29 mouse cellular contexts compared by ENCODE assay signal in genomic region chr11:97905540-97905939, GRCm38 (mm10). TPM values are rescaled to one million over a fixed set of nuclear protein-coding genes. Genes with fewer than 3 reads are reported as not detected.
A peak's percentile ranks its signal among the peaks of the same experiment; 100 is the strongest.
DNase-seq lines count a peak whose midpoint lies in the region; ATAC-seq and TF ChIP-seq lines count a peak whose summit lies in the region.
"Had no signal": no experiment of that assay in that cellular context is flagged by ENCODE, and none has a peak within 500 bp of the region (broad histone marks: within the 10 kb centered on the region; RNA-seq: fewer than 3 reads in every experiment).

No protein-coding gene starts in this region.

- no peak overlapping the region for H3K4me3 ChIP-seq in gastrocnemius, adult 2 months
- no peak overlapping the region for H3K4me3 ChIP-seq in MEL (ENCODE audit: control insufficient read depth in 1 of 2, insufficient read depth in 1 of 2, low read depth in 2 of 2, low read length in 2 of 2)
- no peak overlapping the region for H3K4me3 ChIP-seq in hindbrain, embryonic 11.5 days (ENCODE audit: low read depth, low read length)
- H3K4me3 ChIP-seq: forebrain, embryonic 10.5 days; heart, adult 2 months; heart, embryonic 10.5 days; heart, embryonic 13.5 days; hindbrain, embryonic 13.5 days had no signal

- intact Hi-C loops in gastrocnemius, adult 2 months (cut with DNase I) = no loop called here

- no peak for TF ChIP-seq EP300 in MEL (IDR thresholded peaks at IDR 0.05; ENCODE audit: low read depth in 1 of 2, low read length in 2 of 2)

- WGBS in hindbrain, embryonic 11.5 days = 95% methylated on average over 2 of the region's 2 CpGs

- no peak for DNase-seq in gastrocnemius, adult 2 months
- no peak for DNase-seq in gastrocnemius, adult 18-20 months (ENCODE audit: low spot score)
- DNase-seq in CD8-positive naive resting alpha-beta T cell, adult 2 months (ENCODE audit: low read depth in 2 of 2, low spot score in 2 of 2) = peak; percentile 27 to 46
- DNase-seq in MEL (ENCODE audit: low read depth, low spot score) (no peak), liver (no peak)
- DNase-seq in naive thymus-derived CD4-positive, alpha-beta T cell, adult 2 months (ENCODE audit: low read depth) = peak; percentile 74
- no peak for DNase-seq in hindbrain, embryonic 11.5 days (ENCODE audit: low spot score)
- DNase-seq: adrenal gland, adult 8-10 months; adrenal gland, postnatal 25 days; B cell, adult 2 months; cerebellum, adult 11-12 months; cerebellum, adult 9-10 months; cerebellum, postnatal 14 days; forebrain, postnatal 0 days; gastrocnemius, postnatal 10 days; gastrocnemius, postnatal 36 days; heart, adult 2 months; heart, postnatal 14 days; heart, postnatal 4 days had no signal

- peaks cover 0 to 2% of the 10 kb centered on the region in 2 experiments; a peak in 1 of 4 replicates for H3K4me1 ChIP-seq in MEL (ENCODE audit: control insufficient read depth in 1 of 2, insufficient read depth in 2 of 2, low read length in 2 of 2)
- H3K4me1 ChIP-seq in hindbrain, embryonic 11.5 days (replicated peaks; ENCODE audit: control insufficient read depth, insufficient read depth, low read length) = no peaks in the 10 kb centered on the region
- H3K4me1 ChIP-seq: heart, embryonic 13.5 days; hindbrain, embryonic 13.5 days had no signal

- H3K9me3 ChIP-seq in MEL (replicated peaks; ENCODE audit: insufficient read depth, low read length) = no peaks in the 10 kb centered on the region
- no peaks in the 10 kb centered on the region for H3K9me3 ChIP-seq in hindbrain, embryonic 11.5 days (ENCODE audit: control insufficient read depth, low read length)
- H3K9me3 ChIP-seq: forebrain, embryonic 10.5 days; G1E; heart, embryonic 10.5 days; heart, embryonic 13.5 days; hindbrain, embryonic 13.5 days had no signal

- no peak overlapping the region for H3K4me2 ChIP-seq in hindbrain, embryonic 11.5 days (replicated peaks; ENCODE audit: low read depth, low read length)
- H3K4me2 ChIP-seq: heart, embryonic 13.5 days; hindbrain, embryonic 13.5 days had no signal

- ATAC-seq in hindbrain, embryonic 11.5 days (ENCODE audit: low FRiP score) = no peak
- ATAC-seq: activated CD4-positive, CD25-positive, alpha-beta regulatory T cell, adult 4 months; forebrain, embryonic 14.5 days; forebrain, postnatal 0 days; hindbrain, embryonic 16.5 days; inflammation-experienced regulatory T-cells, adult 6 months; intestine, embryonic 16.5 days had no signal

- peak overlapping the region; percentile 63 for H3K27ac ChIP-seq in gastrocnemius, adult 2 months
- H3K27ac ChIP-seq in MEL (ENCODE audit: control insufficient read depth, low read depth, low read length) = no peak overlapping the region
- no peak overlapping the region for H3K27ac ChIP-seq in hindbrain, embryonic 11.5 days (ENCODE audit: low read depth, low read length)
- H3K27ac ChIP-seq: forebrain, embryonic 10.5 days; heart, adult 2 months; heart, embryonic 10.5 days; heart, embryonic 13.5 days; hindbrain, embryonic 13.5 days had no signal

- no peak for TF ChIP-seq POLR2A in MEL (IDR thresholded peaks at IDR 0.05; ENCODE audit: control insufficient read depth in 1 of 2, insufficient read depth in 1 of 2, low read depth in 1 of 2, low read length in 2 of 2, poor library complexity in 1 of 2)

- no peak for TF ChIP-seq RAD21 in MEL (IDR thresholded peaks at IDR 0.05; ENCODE audit: low read depth, low read length)

- no peaks in the 10 kb centered on the region for H3K27me3 ChIP-seq in MEL (ENCODE audit: control insufficient read depth in 1 of 2, insufficient read depth in 2 of 2, low read length in 2 of 2)
- no peaks in the 10 kb centered on the region for H3K27me3 ChIP-seq in hindbrain, embryonic 11.5 days (ENCODE audit: control insufficient read depth, insufficient read depth, low read length)

- no peak for TF ChIP-seq CTCF in gastrocnemius, adult 2 months (IDR thresholded peaks at IDR 0.05)
- TF ChIP-seq CTCF in MEL (IDR thresholded peaks at IDR 0.05 in 2 of 3, conservative IDR thresholded peaks at IDR 0.05 in 1 of 3; ENCODE audit: control insufficient read depth in 1 of 3, insufficient read depth in 1 of 3, low read depth in 2 of 3, low read length in 3 of 3, poor library complexity in 1 of 3, severe bottlenecking in 1 of 3) = no peak

- H3K36me3 ChIP-seq in MEL (ENCODE audit: control insufficient read depth in 1 of 2, insufficient read depth in 2 of 2, low read length in 2 of 2) = no peaks in the 10 kb centered on the region; a peak in 1 of 4 replicates
- H3K36me3 ChIP-seq in hindbrain, embryonic 11.5 days (ENCODE audit: control insufficient read depth, insufficient read depth, low read length) = no peaks in the 10 kb centered on the region
- H3K36me3 ChIP-seq: forebrain, embryonic 10.5 days; G1E; heart, embryonic 10.5 days; heart, embryonic 13.5 days; hindbrain, embryonic 13.5 days had no signal

- H3K79me2 ChIP-seq in MEL (ENCODE audit: control insufficient read depth, insufficient read depth, low read length, poor library complexity) = no peaks in the 10 kb centered on the region

- H3K9ac ChIP-seq in MEL (ENCODE audit: control insufficient read depth, low read depth, low read length, poor library complexity, severe bottlenecking) = no peak overlapping the region
- no peak overlapping the region for H3K9ac ChIP-seq in hindbrain, embryonic 11.5 days (ENCODE audit: low read depth, low read length)
- H3K9ac ChIP-seq: forebrain, postnatal 0 days; heart, embryonic 13.5 days; hindbrain, embryonic 13.5 days had no signal

TF ChIP-seq in MEL, 35 proteins besides CTCF, POLR2A, EP300 and RAD21:
- TF ChIP-seq CHD1 (IDR thresholded peaks at IDR 0.05; ENCODE audit: low read depth, low read length) (no peak), ZKSCAN1 (IDR thresholded peaks at IDR 0.05; ENCODE audit: low read depth, low read length) (0 out of 2 replicates have a peak, but pooled peaks have one; percentile 51)

RNA-seq across cellular contexts. Expression of gene Fbxo47, which starts 21.6 kb away (rescaled TPM):
- under 1 TPM; 0.14 to 0.20 TPM for total RNA-seq in gastrocnemius, adult 2 months (2021)
- total RNA-seq in gastrocnemius, adult 18-20 months (2021) = under 1 TPM; 0.16 to 0.38 TPM
- 0.73 and 1.4 TPM in 2 replicates for total RNA-seq in MEL (2012; rRNA removed)
- 1 to 10 TPM in 1 of 2 experiments, not detected in 1; 1.2 TPM for polyA plus RNA-seq in MEL (2012; ENCODE audit: insufficient read depth in 1 of 2, insufficient read length in 2 of 2, low read depth in 1 of 2, low replicate concordance in 2 of 2, missing spikeins in 1 of 2)
- polyA plus RNA-seq in hindbrain, embryonic 11.5 days (2014; fragmentation: Nextera tagmentation; extraction: Ambion mirVana) = 0.53 and 1.0 TPM in 2 replicates
- total RNA-seq: gastrocnemius, postnatal 36 days had no signal
- polyA plus RNA-seq: G1E had no signal

Comparison
In these comparisons a context has a peak if more than half of its experiments do, and no peak if none do; other contexts are left out.
1. DNase-seq: peak in CD8-positive naive resting alpha-beta T cell, adult 2 months (2 of 2) and naive thymus-derived CD4-positive, alpha-beta T cell, adult 2 months (single experiment); none in gastrocnemius, adult 2 months (single experiment), gastrocnemius, adult 18-20 months (single experiment), MEL (single experiment), liver (single experiment) and hindbrain, embryonic 11.5 days (single experiment).